Mouse (Mus musculus) myocyte (in vitro differentiated cells): ENCODE measurements around the gene Ang.

Source experiments
- CEBPB ChIP-seq: IDR thresholded peaks from 2 replicates; pipeline ENCODE4 v1.6.1; 2011; ENCODE audit warnings: mild to moderate bottlenecking, moderate library complexity; ENCODE audit not compliant: poor library complexity, insufficient read depth, severe bottlenecking
- POLR2A ChIP-seq: IDR thresholded peaks from one replicate; pipeline ENCODE4 v1.6.1; 2011; ENCODE audit warnings: low read depth, mild to moderate bottlenecking, control low read depth, moderate library complexity; ENCODE audit not compliant: insufficient read length
- USF1 ChIP-seq: IDR thresholded peaks from one replicate; pipeline ENCODE4 v1.6.1; 2011; ENCODE audit warnings: low read depth, mild to moderate bottlenecking, control low read depth, moderate library complexity

DNA sequence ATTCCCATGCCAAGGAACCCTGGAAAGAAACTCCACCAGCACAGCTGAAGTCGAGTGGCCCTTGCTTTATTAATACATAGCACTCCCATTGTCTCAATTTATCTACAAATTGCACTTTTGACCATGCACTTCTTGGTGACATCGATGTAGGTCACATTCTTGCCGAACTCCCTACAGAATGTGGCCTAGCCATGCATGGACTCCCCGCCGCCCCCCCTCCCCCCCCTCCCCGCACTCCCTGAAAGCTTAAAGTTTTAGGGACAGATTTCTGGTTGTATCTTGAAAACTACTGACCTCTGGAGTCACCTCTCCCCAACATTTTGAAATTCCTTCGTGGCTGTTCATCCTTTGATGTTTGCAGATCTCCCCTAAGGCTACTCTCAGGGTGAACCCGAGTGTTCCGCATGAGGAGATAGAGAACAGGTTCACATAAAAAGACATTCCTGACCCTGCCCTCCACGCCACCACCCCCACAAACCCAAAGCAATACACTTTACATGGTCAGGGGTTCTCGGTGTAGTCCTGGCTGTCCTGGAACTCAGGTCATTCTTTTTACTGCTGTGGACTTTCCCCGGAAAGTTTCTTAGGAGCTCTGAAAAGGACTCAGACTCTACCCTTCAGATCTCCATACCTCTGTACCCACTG, 23.1 kb downstream of the Ang start, which contains the start of gene Eddm3b:
- no peak for TF ChIP-seq USF1
- TF ChIP-seq POLR2A, result no peak
- TF ChIP-seq CEBPB, result no peak
